Mouse (Mus musculus) megakaryocyte-erythroid progenitor cell, adult 5-6 weeks (primary cell): ENCODE measurements around the gene Sufu. TPM values are rescaled to one million over a fixed set of nuclear protein-coding genes. Genes with fewer than 3 reads are reported as not detected.

Experiments used
- ATAC-seq: replicated peaks from 2 replicates; pipeline ENCODE4 v1.8.0; 2016; ENCODE audit warnings: mild to moderate bottlenecking, inconsistent platforms; ENCODE audit not compliant: severe bottlenecking, poor library complexity, low FRiP score, low TSS enrichment
- total RNA-seq, 2 experiments: library from RNA; stranded (forward) in 1 of 2; stranded (reverse) in 1 of 2; fragments of 200-1000, 215-1000 nt in 1 of 2; fragments of >200 nt in 1 of 2; fragmentation: Nextera tagmentation in 1 of 2; gene quantifications; 2 replicates each; pipeline ENCODE4 v1.2.3; 2014 to 2017

The Sufu gene
- total RNA-seq, 2 experiments from 2014 or later, result 7.4 to 16.3 TPM

DNA sequence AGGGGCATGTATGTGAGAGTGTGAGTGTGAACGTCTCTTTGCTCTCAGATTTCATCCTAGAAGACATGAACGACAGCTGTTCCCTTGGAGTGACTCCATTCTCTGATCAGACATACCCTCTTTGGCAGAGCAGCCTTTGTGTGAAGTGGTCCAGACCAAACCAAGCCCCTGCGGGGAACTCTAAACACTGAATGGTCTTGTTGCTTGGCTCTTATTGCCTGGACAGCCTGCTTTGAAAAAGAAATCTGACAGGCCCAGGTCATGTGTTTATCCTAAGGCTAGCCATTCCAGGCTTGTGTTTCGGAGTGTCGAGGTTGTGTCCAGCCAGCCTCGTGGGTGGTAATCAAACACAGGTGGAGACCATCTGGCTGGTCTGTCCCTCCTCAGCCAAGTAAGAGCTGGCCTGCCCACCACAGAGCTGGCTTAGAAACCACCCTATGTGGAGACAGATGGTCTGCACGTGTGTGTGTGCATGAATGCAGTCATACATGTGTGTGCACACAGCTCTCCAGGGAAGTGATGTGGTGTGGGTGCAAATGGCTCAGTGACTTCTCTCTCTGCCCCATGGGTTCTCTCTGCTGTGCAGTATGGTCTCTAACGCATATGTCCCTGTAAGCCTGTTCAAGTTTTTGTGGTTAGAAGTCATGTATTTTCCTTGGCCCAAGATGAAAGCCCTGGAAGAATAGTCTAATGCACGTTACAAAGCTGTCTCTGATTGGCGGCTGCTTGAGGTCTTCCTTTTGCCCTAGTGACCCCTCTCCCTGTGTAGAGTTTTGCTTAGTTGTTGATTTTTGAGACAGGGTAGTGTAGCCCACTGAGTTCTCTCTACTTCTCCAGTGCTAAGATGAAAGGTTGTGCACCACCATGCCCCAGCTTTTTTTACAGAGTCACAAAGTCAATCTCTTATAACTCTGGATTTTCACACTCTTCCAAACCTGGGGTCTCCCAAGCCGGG is 26.0 kb downstream of the Sufu start:
- ATAC-seq, result no peak

- no peak for ATAC-seq
Measured at GRCm38 (mm10) chr19:46425266-46425665, 28.6 kb downstream of the Sufu start.

DNA sequence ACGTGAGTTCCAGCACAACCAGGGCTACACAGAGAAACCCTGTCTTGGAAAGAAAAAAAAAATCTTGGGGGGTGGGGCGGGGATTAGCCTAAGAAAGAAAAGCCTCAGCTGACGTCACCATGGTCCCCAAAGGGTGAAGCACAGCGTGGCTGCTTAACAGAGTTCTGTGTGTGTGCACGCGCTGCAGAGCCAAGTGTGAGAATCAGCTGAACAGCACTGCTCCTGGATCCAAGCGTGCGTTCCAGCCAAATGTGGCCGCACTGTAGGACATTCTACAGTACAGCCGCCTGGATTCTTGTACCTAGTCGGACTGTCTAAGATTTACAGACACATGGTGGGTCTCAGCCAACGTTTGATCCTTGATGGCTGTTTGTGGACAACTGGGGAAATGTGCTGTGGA is 29.8 kb downstream of the Sufu start:
- ATAC-seq, result no peak

- ATAC-seq, result no peak
Measured at GRCm38 (mm10) chr19:46429250-46429649, 32.6 kb downstream of the Sufu start.

DNA sequence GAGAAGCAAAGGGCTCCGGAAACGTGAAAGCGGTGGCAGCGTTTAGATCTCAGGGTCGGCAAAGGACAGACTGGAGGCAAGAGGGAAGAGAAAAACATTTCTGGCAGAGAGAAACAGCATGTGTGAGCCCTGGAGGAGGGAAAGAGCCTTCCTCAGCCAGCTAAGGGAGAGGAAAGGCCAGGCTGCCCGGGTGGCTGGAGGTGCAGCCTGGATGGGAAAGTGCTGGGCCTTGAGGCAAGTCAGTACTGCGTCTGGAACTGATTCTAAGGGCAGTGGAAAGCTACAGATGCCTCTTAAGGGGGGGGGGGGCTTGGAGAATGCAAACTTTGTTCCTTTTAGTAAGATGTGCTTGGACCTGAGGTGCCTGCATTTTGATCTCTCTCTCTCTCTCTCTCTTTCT is 37.0 kb downstream of the Sufu start:
- ATAC-seq, result no peak

DNA sequence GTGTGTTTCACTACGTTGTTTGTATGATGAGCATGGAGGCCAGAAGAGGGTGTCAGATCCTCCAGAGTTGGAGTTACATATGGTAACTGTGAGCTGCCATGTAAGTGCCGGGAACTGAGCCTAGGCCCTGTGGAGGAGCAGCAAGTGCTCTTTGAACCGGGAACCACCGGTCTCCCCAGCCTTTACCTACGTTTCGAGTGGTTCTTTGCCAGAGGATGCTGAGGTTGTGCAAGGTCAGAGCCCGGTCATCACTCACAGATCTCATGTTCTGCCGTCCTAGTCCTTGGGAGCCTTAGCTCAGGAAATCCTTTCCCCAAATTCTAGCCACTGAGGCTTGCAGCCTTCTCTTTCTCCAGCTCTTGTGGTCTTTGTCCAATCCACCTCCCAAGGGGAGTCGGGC is 37.5 kb downstream of the Sufu start:
- no peak for ATAC-seq

DNA sequence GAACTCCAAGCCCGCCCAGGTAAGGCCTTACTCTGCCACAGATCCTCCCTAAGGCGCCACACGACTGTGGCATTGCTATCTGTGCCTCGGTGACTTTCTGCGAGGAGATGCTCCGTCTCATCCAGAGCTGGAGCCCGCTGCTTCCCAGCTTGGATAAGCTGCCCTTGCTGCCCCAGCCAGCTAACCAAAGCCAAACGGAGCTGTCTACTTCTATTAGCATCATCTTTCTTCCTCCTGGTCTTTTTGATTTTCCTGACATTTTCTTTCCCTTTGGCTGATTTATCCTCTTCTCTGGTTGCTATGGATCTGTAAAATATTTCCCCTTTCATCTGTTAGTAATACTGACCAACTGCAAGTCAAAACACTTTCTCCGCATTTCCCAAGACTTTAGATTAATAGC is 37.9 kb downstream of the Sufu start:
- no peak for ATAC-seq

- no peak for ATAC-seq
Measured at GRCm38 (mm10) chr19:46435492-46435891, 38.8 kb downstream of the Sufu start.

DNA sequence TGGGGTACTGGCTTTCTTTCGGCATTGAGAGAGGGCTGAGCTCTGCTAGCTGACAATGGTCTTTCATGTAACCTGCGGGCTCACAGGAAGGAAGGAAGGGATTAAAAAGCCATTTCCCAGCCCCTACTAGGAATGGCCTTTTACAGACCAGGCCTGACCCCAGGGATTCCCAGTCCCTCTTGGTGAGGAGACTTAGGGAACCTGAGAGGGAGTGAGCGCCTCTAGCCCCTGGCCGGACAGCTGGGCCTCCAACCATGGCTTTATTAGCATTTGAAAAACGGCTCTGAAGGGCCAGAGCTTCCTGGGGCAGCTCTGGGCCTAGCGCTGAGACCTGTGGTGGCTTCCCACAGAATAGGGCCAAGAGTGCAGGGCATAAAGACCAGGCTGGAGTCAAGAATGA is 46.8 kb downstream of the Sufu start:
- ATAC-seq, result no peak

DNA sequence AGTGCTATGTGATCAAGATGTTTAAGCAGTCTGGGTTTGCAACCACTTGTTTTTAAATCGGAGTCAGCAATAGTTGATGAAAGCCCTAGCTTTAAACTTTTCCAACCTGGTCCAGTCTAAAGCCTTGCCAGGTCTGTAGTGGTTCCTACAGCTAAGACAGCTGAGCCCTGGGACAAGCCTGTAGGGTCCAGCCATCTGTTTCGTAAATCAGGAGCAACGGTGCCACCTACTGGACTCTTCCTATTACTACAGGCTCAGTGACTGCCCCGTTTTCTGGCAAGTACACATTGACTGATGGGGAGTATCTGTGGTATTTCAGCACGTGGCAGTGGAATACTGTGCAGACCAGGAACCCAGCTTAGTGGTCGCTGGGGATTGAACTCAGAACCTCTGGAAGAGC is 47.5 kb downstream of the Sufu start:
- ATAC-seq, result peak; percentile 88

DNA sequence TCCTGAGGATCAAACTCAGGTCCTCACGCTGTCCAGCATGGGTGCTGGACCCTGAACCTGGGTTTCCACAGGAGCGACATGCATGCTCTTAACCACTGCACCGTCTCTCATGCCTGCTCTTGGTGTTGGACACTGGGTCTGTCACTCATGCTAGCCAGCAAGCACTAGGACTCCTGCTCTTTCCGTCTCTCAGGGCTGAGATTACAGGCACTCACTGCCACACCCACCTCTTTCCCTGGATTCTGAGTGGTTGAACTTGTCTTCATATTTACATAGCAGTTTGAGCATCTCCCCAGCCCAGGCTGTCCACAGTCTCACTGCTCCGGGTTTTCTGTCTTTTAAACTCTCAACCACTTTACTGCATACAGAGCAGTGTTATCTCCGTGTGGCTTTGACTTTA is 48.9 kb downstream of the Sufu start:
- ATAC-seq, result no peak

- ATAC-seq, result no peak
Measured at GRCm38 (mm10) chr19:46446436-46447020, 49.8 kb downstream of the Sufu start.

DNA sequence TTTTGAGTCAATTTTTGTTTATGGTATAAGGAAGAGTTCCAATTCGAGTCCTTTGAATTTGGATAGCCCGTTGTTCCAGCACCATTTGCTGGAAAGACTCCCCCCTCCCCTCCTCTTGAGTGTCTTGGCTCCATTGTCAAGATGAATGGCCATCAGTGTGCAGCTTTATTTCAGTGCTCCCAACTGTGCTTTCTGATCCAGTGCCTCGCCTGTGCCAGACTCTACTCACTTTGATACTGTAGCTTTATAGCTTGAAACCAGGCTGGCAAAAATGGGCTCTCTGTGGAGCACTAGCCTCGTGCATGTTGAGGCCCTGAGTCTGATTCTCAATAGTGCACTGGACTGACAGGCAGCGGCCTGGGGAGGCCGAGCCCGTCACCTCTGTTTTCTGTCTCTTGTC is 50.4 kb downstream of the Sufu start:
- ATAC-seq, result no peak

DNA sequence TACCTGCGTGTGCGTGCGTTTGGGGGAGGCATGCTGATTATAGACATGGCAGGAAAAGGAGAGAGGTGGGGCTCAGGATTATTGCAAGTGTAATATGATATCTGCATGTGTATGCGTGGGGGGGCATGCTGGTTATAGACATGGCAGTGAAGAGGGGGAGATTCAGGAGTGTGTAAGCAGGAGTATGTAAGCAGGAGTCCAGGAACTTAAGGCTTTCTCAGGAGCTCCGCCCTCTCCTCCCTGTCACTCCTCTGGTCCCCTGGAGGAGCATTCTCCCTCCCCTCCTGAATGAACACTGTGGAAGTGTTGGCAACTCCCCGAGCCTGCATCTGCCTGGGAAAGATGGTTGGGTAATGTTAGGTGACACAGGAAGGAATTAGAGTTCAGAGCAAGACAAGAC is 51.2 kb downstream of the Sufu start:
- no peak for ATAC-seq

DNA sequence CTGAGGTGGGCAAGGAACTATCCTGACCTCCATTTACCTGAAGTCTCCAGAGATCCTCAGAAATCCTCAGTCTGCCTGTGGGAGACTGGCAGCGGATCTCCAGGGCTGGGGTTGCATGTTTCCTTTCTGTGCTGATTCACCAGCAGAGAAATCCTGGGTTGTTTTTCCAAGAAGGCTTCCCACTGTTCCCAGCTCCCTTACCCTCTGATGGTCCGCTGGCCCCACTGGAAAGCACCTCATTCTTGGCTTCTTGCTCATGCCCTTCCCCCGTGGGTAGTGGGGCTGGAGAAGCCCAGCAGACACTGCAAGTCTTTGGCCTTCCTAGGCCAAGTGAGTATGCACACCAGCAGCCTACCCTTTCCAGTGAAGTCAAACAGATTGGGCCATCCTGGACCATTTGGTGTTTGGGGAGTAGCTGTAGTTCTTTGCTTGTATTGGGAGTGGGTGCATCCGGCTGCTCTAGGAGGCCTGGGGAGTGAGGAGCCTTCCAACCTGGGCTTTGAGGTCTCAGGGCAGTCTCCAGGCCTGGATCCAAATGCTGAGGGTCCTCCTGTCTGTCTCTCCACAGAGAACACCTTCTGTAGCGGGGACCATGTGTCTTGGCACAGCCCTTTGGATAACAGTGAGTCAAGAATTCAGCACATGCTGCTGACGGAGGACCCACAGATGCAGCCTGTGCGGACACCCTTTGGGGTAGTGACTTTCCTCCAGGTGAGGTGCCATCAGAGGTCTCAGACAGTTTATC is 52.7 kb downstream of the Sufu start:
- no peak for ATAC-seq

GRCm38 (mm10) chr19:46452052-46452827 is 55.5 kb downstream of the Sufu start:
- peak; percentile 57 for ATAC-seq

DNA sequence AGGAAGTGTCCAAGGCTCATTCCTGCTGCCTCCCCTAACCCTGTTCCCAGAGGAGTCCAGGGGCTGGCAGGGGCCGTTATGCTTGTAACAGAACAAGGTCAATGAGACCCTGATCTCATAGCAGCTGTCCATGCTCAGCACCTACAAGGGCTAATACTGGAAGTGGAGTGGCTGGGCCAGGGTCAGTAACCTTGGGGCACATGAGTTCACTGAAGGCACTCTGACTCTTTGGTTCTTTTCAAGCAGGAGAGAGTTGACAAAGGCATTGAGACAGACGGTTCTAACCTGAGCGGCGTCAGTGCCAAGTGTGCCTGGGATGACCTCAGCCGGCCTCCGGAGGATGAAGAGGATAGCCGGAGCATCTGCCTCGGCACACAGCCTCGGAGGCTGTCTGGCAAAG is 56.2 kb downstream of the Sufu start:
- ATAC-seq, result no peak

- ATAC-seq, result no peak
Measured at GRCm38 (mm10) chr19:46454126-46454880, 57.6 kb downstream of the Sufu start.

GRCm38 (mm10) chr19:46455032-46455431 is 58.3 kb downstream of the Sufu start:
- ATAC-seq, result peak; percentile 92
